Mouse (Mus musculus): ENCODE results near the gene Tjp1.

Gene Tjp1

GRCm38 (mm10) chr7:65359774-65360173, 167.8 kb downstream of the Tjp1 start:
- peak; percentile 50 for DNase-seq (ENCODE audit: low read depth, low spot score)

- peak; percentile 91 for DNase-seq (ENCODE audit: low read depth, low spot score)
Measured at GRCm38 (mm10) chr7:65357538-65357937, 170.0 kb downstream of the Tjp1 start.

GRCm38 (mm10) chr7:65356204-65356603, 171.4 kb downstream of the Tjp1 start:
- DNase-seq (ENCODE audit: low read depth, low spot score), result no peak

- DNase-seq (ENCODE audit: low read depth, low spot score), result no peak
Measured at GRCm38 (mm10) chr7:65354908-65355307, 172.7 kb downstream of the Tjp1 start.

- DNase-seq (ENCODE audit: low read depth, low spot score), result no peak
Measured at GRCm38 (mm10) chr7:65350348-65351079, 177.1 kb downstream of the Tjp1 start.

- DNase-seq (ENCODE audit: low read depth, low spot score), result no peak
Measured at GRCm38 (mm10) chr7:65348540-65348939, 179.0 kb downstream of the Tjp1 start.

GRCm38 (mm10) chr7:65345314-65345713, 182.3 kb downstream of the Tjp1 start:
- DNase-seq (ENCODE audit: low read depth, low spot score), result peak; percentile 56

- DNase-seq (ENCODE audit: low read depth, low spot score), result no peak
Measured at GRCm38 (mm10) chr7:65337581-65338270, 189.9 kb downstream of the Tjp1 start.

- DNase-seq (ENCODE audit: low read depth, low spot score), result no peak
Measured at GRCm38 (mm10) chr7:65333081-65333760, 194.4 kb downstream of the Tjp1 start.

- peak; percentile 85 for DNase-seq (ENCODE audit: low read depth, low spot score)
Measured at GRCm38 (mm10) chr7:65319047-65319725, 208.4 kb downstream of the Tjp1 start.

- peak; percentile 80 for DNase-seq (ENCODE audit: low read depth, low spot score)
Measured at GRCm38 (mm10) chr7:65317418-65317817, 210.2 kb downstream of the Tjp1 start.

GRCm38 (mm10) chr7:65315182-65315581, 212.4 kb downstream of the Tjp1 start:
- peak; percentile 67 for DNase-seq (ENCODE audit: low read depth, low spot score)

- DNase-seq (ENCODE audit: low read depth, low spot score), result no peak
Measured at GRCm38 (mm10) chr7:65296675-65297589, 230.6 kb downstream of the Tjp1 start.

- DNase-seq (ENCODE audit: low read depth, low spot score), result no peak
Measured at GRCm38 (mm10) chr7:65282886-65283285, 244.7 kb downstream of the Tjp1 start.

GRCm38 (mm10) chr7:65281960-65282359, 245.6 kb downstream of the Tjp1 start:
- DNase-seq (ENCODE audit: low read depth, low spot score), result no peak

GRCm38 (mm10) chr7:65280944-65281912, 246.4 kb downstream of the Tjp1 start:
- no peak for DNase-seq (ENCODE audit: low read depth, low spot score)

- DNase-seq (ENCODE audit: low read depth, low spot score), result peak; percentile 82
Measured at GRCm38 (mm10) chr7:65279277-65279676, 248.3 kb downstream of the Tjp1 start.

- no peak for DNase-seq (ENCODE audit: low read depth, low spot score)
Measured at GRCm38 (mm10) chr7:65275761-65276160, 251.8 kb downstream of the Tjp1 start.

- DNase-seq (ENCODE audit: low read depth, low spot score), result peak; percentile 56
Measured at GRCm38 (mm10) chr7:65274216-65274615, 253.4 kb downstream of the Tjp1 start.

- DNase-seq (ENCODE audit: low read depth, low spot score), result no peak
Measured at GRCm38 (mm10) chr7:65249656-65250055, 277.9 kb downstream of the Tjp1 start.
